15 mouse cellular contexts compared by ENCODE assay signal in genomic region chr9:49969429-49969828, GRCm38 (mm10).
"Had no signal": no experiment of that assay in that cellular context is flagged by ENCODE, and none has a peak within 500 bp of the region (broad histone marks: within the 10 kb centered on the region; RNA-seq: fewer than 3 reads in every experiment).

No protein-coding gene starts in this region.

- H3K9me3 ChIP-seq: neural tube, embryonic 15.5 days; stomach, embryonic 15.5 days had no signal

- H3K4me2 ChIP-seq: neural tube, embryonic 15.5 days; stomach, embryonic 15.5 days had no signal

- DNase-seq: retina, postnatal 1 day; right cerebral cortex, adult 18-20 months; right cerebral cortex, postnatal 14 days; right cerebral cortex, postnatal 25 days; right cerebral cortex, postnatal 4 days; spleen, adult 18-20 months; thymus, adult 18-20 months; thymus, adult 2 months; thymus, postnatal 14 days; thymus, postnatal 25 days; thymus, postnatal 36 days; thymus, postnatal 4 days had no signal

- H3K27ac ChIP-seq: neural tube, embryonic 15.5 days; stomach, embryonic 15.5 days; stomach, postnatal 0 days had no signal

- H3K4me1 ChIP-seq: neural tube, embryonic 15.5 days; stomach, embryonic 15.5 days had no signal

- H3K4me3 ChIP-seq: neural tube, embryonic 15.5 days; stomach, embryonic 15.5 days had no signal

- H3K27me3 ChIP-seq: neural tube, embryonic 15.5 days; stomach, embryonic 15.5 days had no signal

- H3K9ac ChIP-seq: neural tube, embryonic 15.5 days; stomach, embryonic 15.5 days had no signal

- H3K36me3 ChIP-seq: neural tube, embryonic 15.5 days; stomach, embryonic 15.5 days had no signal
